Mouse (Mus musculus) urinary bladder, adult 18-20 months (tissue): Measurements from ENCODE around the gene Pank2.

Experiments
- DNase-seq, 2 experiments: peaks; one replicate each; pipeline ENCODE4 v3.0.0; 2022; ENCODE audit warnings: low spot score in 2 of 2, mixed read lengths in 2 of 2

The Pank2 gene

GRCm38 (mm10) chr2:131323675-131324074, 61.4 kb downstream of the Pank2 start:
- no peak for DNase-seq

GRCm38 (mm10) chr2:131326044-131326443, 63.7 kb downstream of the Pank2 start:
- no peak for DNase-seq

- DNase-seq, result no peak
Observed at GRCm38 (mm10) chr2:131328981-131329380, 66.7 kb downstream of the Pank2 start.

- no peak for DNase-seq
Observed at GRCm38 (mm10) chr2:131330548-131330947, 68.3 kb downstream of the Pank2 start.

- no peak for DNase-seq
Observed at GRCm38 (mm10) chr2:131337602-131338001, 75.3 kb downstream of the Pank2 start.

- DNase-seq, result no peak
Observed at GRCm38 (mm10) chr2:131344449-131344848, 82.2 kb downstream of the Pank2 start.

GRCm38 (mm10) chr2:131345556-131345955, 83.3 kb downstream of the Pank2 start:
- no peak for DNase-seq
